Mouse (Mus musculus): Measurements from ENCODE around the gene Mgrn1. TPM values are rescaled to one million over a fixed set of nuclear protein-coding genes. Genes with fewer than 3 reads are reported as not detected.

The Mgrn1 gene
- polyA plus RNA-seq, 1 experiment from 2014 or later = 67.9 TPM

DNA sequence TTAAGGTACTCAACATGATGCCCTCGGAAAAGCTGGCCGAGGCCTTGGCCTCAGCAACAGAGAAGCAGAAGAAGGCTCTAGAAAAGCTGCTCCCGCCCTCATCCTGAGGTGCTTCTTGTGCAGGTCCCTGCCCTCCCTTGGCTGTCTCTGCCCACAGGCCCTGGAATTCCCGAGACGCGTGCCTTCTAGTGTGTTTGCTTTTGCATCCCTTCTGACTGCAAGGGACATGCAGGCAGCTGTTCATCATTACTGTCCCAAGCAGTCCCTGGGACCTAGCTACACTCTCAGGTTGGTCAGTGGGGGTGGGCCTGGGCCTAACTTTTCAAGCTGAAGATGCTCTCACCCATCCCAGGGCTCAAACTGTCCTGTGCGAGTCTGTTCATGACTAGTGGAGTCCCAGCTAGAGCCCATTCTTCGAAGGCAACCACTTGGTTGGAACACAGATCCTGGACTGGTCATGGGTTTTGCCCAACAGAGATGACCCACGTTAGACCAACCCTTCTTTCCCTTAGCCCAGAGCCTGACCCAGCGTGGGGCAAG, 54.3 kb downstream of the Mgrn1 start:
- H3K4me2 ChIP-seq (ENCODE audit: low read depth, low read length) = no peak overlapping the region
- no peak overlapping the region for H3K27ac ChIP-seq (replicated peaks; ENCODE audit: low read depth, low read length)
- 90% methylated on average over 10 of the region's 10 CpGs for WGBS
- ATAC-seq (replicated peaks; ENCODE audit: insufficient number of reproducible peaks, low FRiP score, low TSS enrichment, low read depth) (no peak), DNase-seq (ENCODE audit: low spot score) (no peak)
- peaks cover 5% of the 10 kb centered on the region for H3K36me3 ChIP-seq (replicated peaks; ENCODE audit: control insufficient read depth, insufficient read depth, low read depth, low read length)
- H3K9me3 ChIP-seq (replicated peaks; ENCODE audit: control insufficient read depth, low read length) = no peaks in the 10 kb centered on the region
- no peaks in the 10 kb centered on the region for H3K27me3 ChIP-seq (ENCODE audit: control insufficient read depth, insufficient read depth, low read length)
- H3K9ac ChIP-seq (replicated peaks; ENCODE audit: low read length) = no peak overlapping the region; the same call in 1 of the 2 replicates
- H3K4me3 ChIP-seq (ENCODE audit: low read depth, low read length) = no peak overlapping the region
- H3K4me1 ChIP-seq (ENCODE audit: control insufficient read depth, insufficient read depth, low read length) = peaks cover 5% of the 10 kb centered on the region; the same call in 1 of the 2 replicates

DNA sequence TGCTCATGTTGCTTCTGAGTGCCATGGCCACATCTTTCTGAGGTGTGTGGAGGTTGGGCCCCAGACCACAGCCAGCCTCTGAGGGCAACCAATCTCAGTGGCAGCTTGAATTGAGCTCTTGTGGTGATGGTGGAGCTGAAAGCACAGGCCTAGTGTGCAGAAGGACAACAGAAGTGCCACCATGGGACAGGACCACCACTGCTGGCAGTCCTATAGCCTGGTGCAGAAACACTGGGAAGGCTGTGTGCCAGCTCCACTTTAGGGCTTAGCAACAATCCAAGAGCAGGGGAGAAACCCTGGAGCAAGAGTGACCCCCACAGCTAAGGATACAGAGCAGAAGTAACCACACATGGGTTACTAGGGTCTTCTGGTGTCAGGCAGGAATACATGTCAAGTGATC, 55.0 kb downstream of the Mgrn1 start:
- no peak for ATAC-seq (replicated peaks; ENCODE audit: insufficient number of reproducible peaks, low FRiP score, low TSS enrichment, low read depth)
- peaks cover 8% of the 10 kb centered on the region for H3K36me3 ChIP-seq (replicated peaks; ENCODE audit: control insufficient read depth, insufficient read depth, low read depth, low read length)
- peaks cover 5% of the 10 kb centered on the region; the same call in 1 of the 2 replicates for H3K4me1 ChIP-seq (ENCODE audit: control insufficient read depth, insufficient read depth, low read length)

DNA sequence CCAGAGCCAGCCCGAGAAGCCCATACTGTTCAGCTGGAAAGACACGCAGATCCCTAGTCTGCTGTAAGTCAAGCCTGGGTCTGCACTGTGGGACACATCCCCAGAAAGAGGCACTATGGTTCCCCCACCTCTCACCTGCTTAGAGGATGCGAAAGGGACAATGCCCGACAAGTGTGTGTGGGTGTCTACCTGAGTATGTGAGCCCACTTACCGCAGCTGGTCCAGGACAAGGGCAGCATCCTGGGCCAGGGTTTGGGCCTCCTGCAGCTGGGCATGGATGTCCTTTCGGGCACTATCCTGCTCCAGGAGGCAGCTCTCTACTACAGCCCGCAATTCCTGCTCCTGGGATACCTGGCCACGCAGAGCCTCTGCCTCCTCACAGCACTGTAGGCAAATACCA, 56.8 kb downstream of the Mgrn1 start:
- H3K36me3 ChIP-seq (replicated peaks; ENCODE audit: control insufficient read depth, insufficient read depth, low read depth, low read length) = peaks cover 11% of the 10 kb centered on the region
- 95% methylated on average over 8 of the region's 8 CpGs for WGBS

More for the DNA sequence above, 55.0 kb downstream of the Mgrn1 start:
- H3K27me3 ChIP-seq (ENCODE audit: control insufficient read depth, insufficient read depth, low read length) = no peaks in the 10 kb centered on the region
- no peak for DNase-seq (ENCODE audit: low spot score)
- H3K4me2 ChIP-seq (ENCODE audit: low read depth, low read length) = no peak overlapping the region
- no peak overlapping the region for H3K9ac ChIP-seq (replicated peaks; ENCODE audit: low read length)
- H3K4me3 ChIP-seq (ENCODE audit: low read depth, low read length) = no peak overlapping the region
- no peaks in the 10 kb centered on the region for H3K9me3 ChIP-seq (replicated peaks; ENCODE audit: control insufficient read depth, low read length)
- no peak overlapping the region for H3K27ac ChIP-seq (replicated peaks; ENCODE audit: low read depth, low read length)

DNA sequence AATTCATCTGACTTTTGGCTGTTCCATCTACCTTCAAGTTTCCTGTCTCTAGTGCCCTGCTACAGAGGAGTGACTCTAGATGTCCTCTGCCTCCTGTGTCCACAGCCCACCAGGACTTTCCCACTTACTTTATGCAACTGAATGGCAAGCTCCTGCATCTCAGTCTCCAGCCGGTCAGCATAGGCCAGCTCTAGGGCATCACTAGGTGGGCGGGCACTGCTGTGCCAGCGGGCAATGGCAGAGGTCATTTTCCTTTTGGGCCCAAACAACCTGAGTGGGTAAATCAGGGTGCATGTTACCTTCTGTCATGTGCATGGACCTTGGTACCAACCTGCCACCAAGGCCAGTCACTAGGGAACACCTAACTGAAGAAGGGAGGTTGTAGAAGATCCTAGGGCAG, 57.4 kb downstream of the Mgrn1 start:
- Histone ChIP-seq H3K36me3 (replicated peaks; ENCODE audit: control insufficient read depth, insufficient read depth, low read depth, low read length) (peaks cover 11% of the 10 kb centered on the region), H3K27ac (replicated peaks; ENCODE audit: low read depth, low read length) (no peak overlapping the region), H3K9ac (replicated peaks; ENCODE audit: low read length) (no peak overlapping the region), H3K4me1 (ENCODE audit: control insufficient read depth, insufficient read depth, low read length) (peaks cover 5% of the 10 kb centered on the region; the same call in 1 of the 2 replicates), H3K27me3 (ENCODE audit: control insufficient read depth, insufficient read depth, low read length) (no peaks in the 10 kb centered on the region), H3K9me3 (replicated peaks; ENCODE audit: control insufficient read depth, low read length) (no peaks in the 10 kb centered on the region), H3K4me2 (ENCODE audit: low read depth, low read length) (no peak overlapping the region), H3K4me3 (ENCODE audit: low read depth, low read length) (no peak overlapping the region)
- ATAC-seq (replicated peaks; ENCODE audit: insufficient number of reproducible peaks, low FRiP score, low TSS enrichment, low read depth) (no peak), DNase-seq (ENCODE audit: low spot score) (no peak)
- 93% methylated on average over 3 of the region's 3 CpGs for WGBS

More for the DNA sequence above, 56.8 kb downstream of the Mgrn1 start:
- DNase-seq (ENCODE audit: low spot score) = no peak
- Histone ChIP-seq H3K9ac (replicated peaks; ENCODE audit: low read length) (no peak overlapping the region), H3K4me3 (ENCODE audit: low read depth, low read length) (no peak overlapping the region), H3K27me3 (ENCODE audit: control insufficient read depth, insufficient read depth, low read length) (no peaks in the 10 kb centered on the region), H3K4me2 (ENCODE audit: low read depth, low read length) (no peak overlapping the region), H3K9me3 (replicated peaks; ENCODE audit: control insufficient read depth, low read length) (no peaks in the 10 kb centered on the region), H3K4me1 (ENCODE audit: control insufficient read depth, insufficient read depth, low read length) (peaks cover 5% of the 10 kb centered on the region; the same call in 1 of the 2 replicates), H3K27ac (replicated peaks; ENCODE audit: low read depth, low read length) (no peak overlapping the region)
- ATAC-seq (replicated peaks; ENCODE audit: insufficient number of reproducible peaks, low FRiP score, low TSS enrichment, low read depth) = no peak

DNA sequence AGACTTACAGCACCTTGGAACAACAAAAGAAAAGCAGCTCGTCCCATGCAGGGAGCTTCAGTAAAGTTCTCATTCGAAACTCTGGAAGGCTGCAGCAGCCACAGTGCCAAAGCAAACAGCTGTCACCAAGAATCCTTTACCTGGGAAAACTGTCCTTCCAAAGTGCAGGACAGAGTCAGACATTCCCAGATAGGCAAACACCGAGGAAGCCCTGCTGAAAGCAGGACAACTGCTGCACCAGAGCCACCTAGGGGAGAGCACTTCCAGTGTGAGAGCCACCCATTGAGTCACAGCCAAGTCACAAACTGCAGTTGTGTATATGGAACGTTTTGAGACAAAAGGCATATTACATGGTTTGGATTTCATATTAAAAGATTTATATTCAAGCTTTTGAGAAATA, 59.4 kb downstream of the Mgrn1 start:
- Histone ChIP-seq H3K9ac (replicated peaks; ENCODE audit: low read length) (no peak overlapping the region), H3K9me3 (replicated peaks; ENCODE audit: control insufficient read depth, low read length) (no peaks in the 10 kb centered on the region), H3K27ac (replicated peaks; ENCODE audit: low read depth, low read length) (no peak overlapping the region), H3K4me1 (ENCODE audit: control insufficient read depth, insufficient read depth, low read length) (no peaks in the 10 kb centered on the region), H3K4me3 (ENCODE audit: low read depth, low read length) (no peak overlapping the region), H3K4me2 (ENCODE audit: low read depth, low read length) (no peak overlapping the region), H3K27me3 (ENCODE audit: control insufficient read depth, insufficient read depth, low read length) (no peaks in the 10 kb centered on the region), H3K36me3 (replicated peaks; ENCODE audit: control insufficient read depth, insufficient read depth, low read depth, low read length) (peaks cover 11% of the 10 kb centered on the region)
- WGBS = 74% methylated on average over 4 of the region's 4 CpGs
- DNase-seq (ENCODE audit: low spot score) (no peak), ATAC-seq (replicated peaks; ENCODE audit: insufficient number of reproducible peaks, low FRiP score, low TSS enrichment, low read depth) (no peak)

DNA sequence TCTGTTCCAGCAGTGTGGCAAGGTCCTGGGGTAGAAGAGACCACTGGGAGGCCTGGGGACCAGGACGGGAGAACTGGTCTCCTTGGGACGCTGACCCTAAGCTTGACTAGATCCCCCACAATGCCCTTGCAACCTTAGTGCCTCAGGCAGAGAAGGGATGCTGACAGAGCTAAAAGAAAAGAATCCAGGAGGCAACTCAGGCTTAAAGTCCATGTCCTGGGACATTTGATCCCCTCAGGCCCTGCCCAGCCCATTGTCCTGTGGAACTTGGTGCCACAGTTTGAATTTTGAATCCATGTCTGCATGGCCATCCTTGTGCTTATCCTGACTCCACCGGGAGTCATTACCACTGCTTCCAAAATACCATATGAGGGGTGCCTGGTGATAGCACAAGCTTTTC, 60.1 kb downstream of the Mgrn1 start:
- DNase-seq (ENCODE audit: low spot score) (no peak), ATAC-seq (replicated peaks; ENCODE audit: insufficient number of reproducible peaks, low FRiP score, low TSS enrichment, low read depth) (no peak)
- Histone ChIP-seq H3K4me1 (ENCODE audit: control insufficient read depth, insufficient read depth, low read length) (no peaks in the 10 kb centered on the region), H3K4me2 (ENCODE audit: low read depth, low read length) (no peak overlapping the region), H3K9me3 (replicated peaks; ENCODE audit: control insufficient read depth, low read length) (no peaks in the 10 kb centered on the region), H3K9ac (replicated peaks; ENCODE audit: low read length) (no peak overlapping the region), H3K36me3 (replicated peaks; ENCODE audit: control insufficient read depth, insufficient read depth, low read depth, low read length) (peaks cover 11% of the 10 kb centered on the region), H3K4me3 (ENCODE audit: low read depth, low read length) (no peak overlapping the region), H3K27me3 (ENCODE audit: control insufficient read depth, insufficient read depth, low read length) (no peaks in the 10 kb centered on the region), H3K27ac (replicated peaks; ENCODE audit: low read depth, low read length) (no peak overlapping the region)
- 92% methylated on average over 3 of the region's 3 CpGs for WGBS

DNA sequence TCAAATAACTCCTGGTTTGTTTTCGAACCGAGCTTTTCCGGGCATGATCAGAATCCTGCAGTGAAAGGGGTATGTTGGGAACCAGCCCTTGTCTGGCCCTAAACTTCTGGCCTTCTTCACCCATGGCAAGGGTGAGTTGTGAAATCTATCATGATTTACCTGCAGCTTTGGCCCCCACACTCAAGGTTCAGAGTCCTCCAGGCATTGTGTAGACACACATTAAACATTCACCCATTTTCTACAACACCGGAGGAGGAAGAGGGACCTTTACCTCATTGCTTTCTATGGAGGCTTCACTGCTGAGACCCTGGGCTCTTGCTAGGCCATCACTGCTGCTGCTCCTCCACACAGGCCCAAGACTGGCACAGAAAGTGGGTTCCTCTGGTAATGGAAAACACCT, 61.3 kb downstream of the Mgrn1 start:
- H3K4me3 ChIP-seq (ENCODE audit: low read depth, low read length) = no peak overlapping the region
- ATAC-seq (replicated peaks; ENCODE audit: insufficient number of reproducible peaks, low FRiP score, low TSS enrichment, low read depth) = no peak
- no peaks in the 10 kb centered on the region for H3K9me3 ChIP-seq (replicated peaks; ENCODE audit: control insufficient read depth, low read length)
- H3K36me3 ChIP-seq (replicated peaks; ENCODE audit: control insufficient read depth, insufficient read depth, low read depth, low read length) = peaks cover 9% of the 10 kb centered on the region
- WGBS = 92% methylated on average over 4 of the region's 4 CpGs
- DNase-seq (ENCODE audit: low spot score) = no peak
- H3K27ac ChIP-seq (replicated peaks; ENCODE audit: low read depth, low read length) = no peak overlapping the region
- no peaks in the 10 kb centered on the region for H3K27me3 ChIP-seq (ENCODE audit: control insufficient read depth, insufficient read depth, low read length)
- no peak overlapping the region for H3K9ac ChIP-seq (replicated peaks; ENCODE audit: low read length)
- no peak overlapping the region for H3K4me2 ChIP-seq (ENCODE audit: low read depth, low read length)
- no peaks in the 10 kb centered on the region for H3K4me1 ChIP-seq (ENCODE audit: control insufficient read depth, insufficient read depth, low read length)

DNA sequence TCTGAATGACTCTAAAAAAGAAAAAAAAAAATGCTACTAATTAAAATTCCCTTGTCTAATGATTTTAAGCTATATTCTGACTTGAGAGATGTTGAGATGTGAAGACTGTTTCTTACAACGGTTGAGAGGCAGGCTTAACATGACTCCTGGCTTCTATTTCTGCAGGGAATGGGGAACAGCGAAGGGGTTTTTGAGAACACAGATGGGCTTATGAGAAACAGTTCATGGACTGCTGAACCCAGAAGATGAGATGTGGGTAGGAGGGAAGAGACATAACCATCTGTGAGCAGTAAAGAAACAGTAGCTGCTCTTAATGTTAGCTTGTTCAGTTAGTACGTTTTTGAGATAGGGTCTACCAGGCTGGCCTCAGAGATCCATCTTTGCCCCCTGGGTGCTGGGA, 70.6 kb downstream of the Mgrn1 start:
- Histone ChIP-seq H3K4me1 (ENCODE audit: control insufficient read depth, insufficient read depth, low read length) (no peaks in the 10 kb centered on the region), H3K4me3 (ENCODE audit: low read depth, low read length) (no peak overlapping the region), H3K9ac (replicated peaks; ENCODE audit: low read length) (no peak overlapping the region), H3K27me3 (ENCODE audit: control insufficient read depth, insufficient read depth, low read length) (no peaks in the 10 kb centered on the region), H3K27ac (replicated peaks; ENCODE audit: low read depth, low read length) (no peak overlapping the region), H3K9me3 (replicated peaks; ENCODE audit: control insufficient read depth, low read length) (no peaks in the 10 kb centered on the region), H3K4me2 (ENCODE audit: low read depth, low read length) (no peak overlapping the region), H3K36me3 (replicated peaks; ENCODE audit: control insufficient read depth, insufficient read depth, low read depth, low read length) (peaks cover 4% of the 10 kb centered on the region)
- ATAC-seq (replicated peaks; ENCODE audit: insufficient number of reproducible peaks, low FRiP score, low TSS enrichment, low read depth) (no peak), DNase-seq (ENCODE audit: low spot score) (no peak)
- 90% methylated on average over 3 of the region's 3 CpGs for WGBS

Data from embryonic facial prominence, embryonic 11.5 days (tissue).